Mouse (Mus musculus): ENCODE measurements around the gene Utp18. TPM values are rescaled to one million over a fixed set of nuclear protein-coding genes. Genes with fewer than 3 reads are reported as not detected.
A peak's percentile ranks its signal among the peaks of the same experiment; 100 is the strongest.

The Utp18 gene
- polyA plus RNA-seq, 1 experiment: 13.8 TPM

DNA sequence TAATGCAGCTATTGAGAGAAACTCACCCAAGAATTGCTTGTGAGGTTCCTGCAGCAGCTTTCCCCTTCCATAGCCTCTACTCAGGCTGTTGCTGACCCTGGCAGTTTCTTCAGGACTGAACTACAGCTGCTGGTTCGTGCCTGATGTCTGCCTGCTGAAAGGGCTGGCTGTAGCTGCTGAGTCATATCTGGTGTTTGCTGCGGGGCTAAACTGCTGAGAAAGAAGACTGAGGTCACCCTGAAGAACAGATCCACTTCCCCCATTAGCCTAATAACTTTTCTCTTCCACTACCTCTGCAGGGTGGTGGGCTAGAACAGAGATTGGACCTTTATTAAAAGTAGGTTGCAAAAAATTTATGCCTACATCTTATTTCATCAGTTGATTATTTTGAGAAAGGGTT, 49.8 kb downstream of the Utp18 start:
- Histone ChIP-seq H3K27me3 (replicated peaks) (peaks cover 10% of the 10 kb centered on the region), H3K36me3 (replicated peaks; ENCODE audit: low read length) (no peaks in the 10 kb centered on the region), H3K9me3 (no peaks in the 10 kb centered on the region), H3K4me3 (replicated peaks) (no peak overlapping the region), H3K4me1 (peaks cover 14% of the 10 kb centered on the region)
- no peak for TF ChIP-seq FLI1 (IDR thresholded peaks at IDR 0.05; ENCODE audit: low read length)
- TF ChIP-seq GATA1 (IDR thresholded peaks at IDR 0.05; ENCODE audit: borderline replicate concordance, low read length): no peak

DNA sequence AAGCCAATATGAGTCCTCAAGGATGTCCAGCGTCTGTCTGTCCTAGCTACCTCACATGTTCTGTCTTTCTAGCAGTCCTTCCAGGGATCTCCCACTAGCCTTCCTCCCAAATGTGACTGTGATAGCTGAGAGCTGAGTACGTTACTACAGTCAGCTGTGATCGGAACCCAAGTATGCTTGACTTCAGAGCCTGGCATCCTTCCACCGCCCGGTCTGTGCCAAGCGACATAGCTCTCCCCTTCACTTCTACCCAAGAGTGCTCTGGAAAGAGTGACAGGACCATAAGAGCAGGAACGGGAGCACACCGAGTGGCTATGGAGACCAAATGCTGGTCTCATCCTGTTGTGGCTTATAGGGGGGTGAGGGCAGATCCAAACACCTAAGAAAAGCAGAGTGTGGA, 55.6 kb downstream of the Utp18 start:
- H3K4me3 ChIP-seq (replicated peaks): no peak overlapping the region
- no peaks in the 10 kb centered on the region for H3K36me3 ChIP-seq (replicated peaks; ENCODE audit: low read length)
- TF ChIP-seq FLI1 (IDR thresholded peaks at IDR 0.05; ENCODE audit: low read length): no peak
- TF ChIP-seq GATA1 (IDR thresholded peaks at IDR 0.05; ENCODE audit: borderline replicate concordance, low read length): no peak
- peaks cover 11% of the 10 kb centered on the region for H3K9me3 ChIP-seq
- H3K4me1 ChIP-seq: no peaks in the 10 kb centered on the region
- peaks cover 19% of the 10 kb centered on the region for H3K27me3 ChIP-seq (replicated peaks)

DNA sequence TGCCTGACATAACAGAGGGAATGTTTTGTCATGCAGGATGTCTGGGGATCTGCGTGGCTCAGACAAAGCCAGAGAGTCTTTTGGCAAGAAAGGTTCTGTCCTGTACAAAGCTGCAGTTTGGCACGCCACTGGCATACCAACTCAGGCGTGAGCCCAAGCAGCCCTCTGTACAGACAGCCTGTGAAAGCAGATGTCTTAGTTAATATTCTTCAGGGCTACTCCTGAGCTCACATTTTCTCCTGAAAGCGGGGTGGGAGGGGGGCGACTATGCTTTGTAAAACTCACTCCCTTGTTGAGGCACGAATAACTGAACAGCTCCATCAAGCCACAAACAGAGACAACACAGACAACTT, 56.3 kb downstream of the Utp18 start:
- Histone ChIP-seq H3K27me3 (replicated peaks) (peaks cover 17% of the 10 kb centered on the region), H3K4me3 (replicated peaks) (no peak overlapping the region), H3K36me3 (replicated peaks; ENCODE audit: low read length) (no peaks in the 10 kb centered on the region), H3K9me3 (peaks cover 11% of the 10 kb centered on the region), H3K4me1 (no peaks in the 10 kb centered on the region)
- TF ChIP-seq FLI1 (IDR thresholded peaks at IDR 0.05; ENCODE audit: low read length) (no peak), GATA1 (IDR thresholded peaks at IDR 0.05; ENCODE audit: borderline replicate concordance, low read length) (no peak)

DNA sequence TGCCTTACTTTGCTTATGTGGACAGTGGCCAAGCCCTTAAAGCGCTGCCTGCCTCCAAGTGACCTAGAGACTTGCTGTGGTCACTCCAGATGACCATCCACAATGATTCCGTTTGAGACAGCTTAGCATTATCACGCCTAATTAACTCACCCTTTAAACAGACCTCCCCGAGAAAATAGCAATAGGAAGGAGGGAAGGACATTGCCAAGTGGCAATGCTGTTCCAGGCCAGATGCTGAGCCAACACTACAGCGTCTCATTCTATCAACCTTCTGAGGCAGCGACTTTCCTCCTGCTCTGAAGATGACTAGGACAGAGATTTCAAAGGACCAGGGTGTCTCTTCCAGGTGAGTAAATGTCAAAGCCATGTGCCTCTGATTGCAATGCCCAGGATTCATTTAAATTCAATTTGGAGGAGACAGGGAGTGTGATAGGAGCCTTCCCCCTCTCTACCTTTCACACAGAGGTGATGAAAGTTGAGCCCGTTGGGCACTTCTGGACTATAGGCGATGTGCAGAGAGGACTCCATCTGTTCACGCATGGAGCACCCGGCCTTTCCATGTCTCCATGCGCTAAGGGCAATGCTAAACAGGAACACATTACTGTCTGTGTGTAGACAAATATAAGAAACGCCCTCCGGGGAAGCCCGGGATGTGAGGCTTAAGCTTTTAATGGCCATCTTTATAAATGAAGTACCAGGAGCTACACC, 56.8 kb downstream of the Utp18 start:
- Histone ChIP-seq H3K27me3 (replicated peaks) (peaks cover 13% of the 10 kb centered on the region), H3K9me3 (peaks cover 11% of the 10 kb centered on the region), H3K4me3 (replicated peaks) (no peak overlapping the region), H3K36me3 (replicated peaks; ENCODE audit: low read length) (no peaks in the 10 kb centered on the region), H3K4me1 (no peaks in the 10 kb centered on the region)
- no peak for TF ChIP-seq FLI1 (IDR thresholded peaks at IDR 0.05; ENCODE audit: low read length)
- TF ChIP-seq GATA1 (IDR thresholded peaks at IDR 0.05; ENCODE audit: borderline replicate concordance, low read length): no peak

DNA sequence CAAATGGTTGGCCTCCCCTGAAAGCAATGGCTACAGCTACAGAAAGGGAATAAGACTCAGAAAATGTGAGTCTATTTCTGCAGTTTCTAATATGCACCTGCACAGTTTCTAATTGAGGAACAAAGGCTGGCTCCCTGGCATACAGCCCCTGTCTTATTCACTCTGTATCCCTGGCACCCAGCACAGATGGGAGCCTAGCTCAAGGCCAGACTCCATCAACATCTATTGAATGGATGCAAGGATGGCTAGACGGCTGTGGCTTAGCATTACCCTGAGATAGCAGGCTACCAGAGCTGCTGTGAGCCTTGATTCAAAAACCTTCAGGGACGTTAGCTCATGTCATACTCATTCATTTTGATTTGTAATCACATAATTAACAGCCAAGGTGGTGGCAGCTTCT, 63.3 kb downstream of the Utp18 start:
- H3K27me3 ChIP-seq (replicated peaks): no peaks in the 10 kb centered on the region
- H3K36me3 ChIP-seq (replicated peaks; ENCODE audit: low read length): no peaks in the 10 kb centered on the region
- H3K4me1 ChIP-seq: peaks cover 44% of the 10 kb centered on the region
- H3K4me3 ChIP-seq (replicated peaks): no peak overlapping the region
- peaks cover 4% of the 10 kb centered on the region for H3K9me3 ChIP-seq
- TF ChIP-seq GATA1 (IDR thresholded peaks at IDR 0.05; ENCODE audit: borderline replicate concordance, low read length) (no peak), FLI1 (IDR thresholded peaks at IDR 0.05; ENCODE audit: low read length) (no peak)

DNA sequence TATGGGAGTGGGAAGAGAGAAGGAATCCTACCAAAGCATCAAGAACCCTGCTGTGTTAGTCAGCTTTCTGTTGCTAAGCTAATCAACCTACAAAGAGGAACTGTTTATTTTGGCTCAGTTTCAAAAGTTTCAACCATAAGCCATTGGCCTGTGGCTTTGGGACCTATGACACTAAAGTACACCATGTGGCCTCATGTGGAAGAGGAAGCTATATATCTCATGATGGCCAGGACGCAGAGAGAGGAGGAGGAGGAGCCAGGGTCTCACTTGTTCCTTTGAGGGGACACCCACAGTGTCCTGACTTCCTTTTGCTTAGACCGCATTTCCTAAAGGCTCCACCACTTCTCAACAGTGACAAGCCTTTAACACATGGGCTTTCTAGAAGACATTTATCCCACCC, 64.0 kb downstream of the Utp18 start:
- H3K9me3 ChIP-seq: no peaks in the 10 kb centered on the region
- peaks cover 44% of the 10 kb centered on the region for H3K4me1 ChIP-seq
- no peaks in the 10 kb centered on the region for H3K27me3 ChIP-seq (replicated peaks)
- TF ChIP-seq GATA1 (IDR thresholded peaks at IDR 0.05; ENCODE audit: borderline replicate concordance, low read length) (no peak), FLI1 (IDR thresholded peaks at IDR 0.05; ENCODE audit: low read length) (no peak)
- peak overlapping the region; percentile 70 for H3K4me3 ChIP-seq (replicated peaks)
- no peaks in the 10 kb centered on the region for H3K36me3 ChIP-seq (replicated peaks; ENCODE audit: low read length)

DNA sequence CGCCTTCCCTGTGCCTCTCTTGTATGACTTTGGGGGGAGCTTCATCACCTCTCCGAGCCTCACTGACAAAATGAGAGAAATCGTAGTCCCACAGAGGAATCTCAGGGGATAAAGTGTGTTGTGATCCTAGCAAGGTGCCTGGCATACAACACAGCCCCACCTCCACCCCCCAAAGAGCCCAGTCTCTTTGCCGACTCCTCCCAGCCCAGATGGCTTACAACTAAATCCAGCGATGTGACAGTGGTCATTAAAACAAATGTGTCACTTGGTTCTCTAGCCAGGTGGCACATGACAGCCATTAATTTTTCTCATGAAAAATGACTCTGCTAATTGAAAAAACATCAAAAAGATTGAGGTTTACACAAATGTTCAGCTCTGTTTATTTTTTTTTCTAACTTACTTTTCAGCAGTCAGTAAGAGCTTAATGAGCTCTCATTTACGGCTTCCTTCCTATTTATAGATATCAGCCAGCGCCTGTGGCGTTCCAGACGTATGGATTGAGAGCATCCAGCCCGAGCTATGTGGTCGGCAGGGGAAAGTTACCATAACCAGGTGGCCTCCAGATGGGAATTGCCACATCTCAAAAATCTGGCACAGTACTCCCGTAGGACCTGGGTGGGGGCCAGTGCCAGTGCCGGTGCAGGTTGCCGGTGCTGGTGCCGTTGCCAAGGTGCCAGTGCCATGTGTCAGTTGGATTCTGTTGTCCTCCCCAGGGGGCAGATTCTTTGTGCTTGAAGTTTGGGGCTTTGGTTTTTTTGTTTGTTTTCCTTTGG, 67.4 kb downstream of the Utp18 start:
- H3K4me1 ChIP-seq: peaks cover 52% of the 10 kb centered on the region
- peaks cover 7% of the 10 kb centered on the region for H3K27me3 ChIP-seq (replicated peaks)
- TF ChIP-seq GATA1 (IDR thresholded peaks at IDR 0.05; ENCODE audit: borderline replicate concordance, low read length) (no peak), FLI1 (IDR thresholded peaks at IDR 0.05; ENCODE audit: low read length) (no peak)
- H3K9me3 ChIP-seq: no peaks in the 10 kb centered on the region
- H3K4me3 ChIP-seq (replicated peaks): no peak overlapping the region
- no peaks in the 10 kb centered on the region for H3K36me3 ChIP-seq (replicated peaks; ENCODE audit: low read length)

DNA sequence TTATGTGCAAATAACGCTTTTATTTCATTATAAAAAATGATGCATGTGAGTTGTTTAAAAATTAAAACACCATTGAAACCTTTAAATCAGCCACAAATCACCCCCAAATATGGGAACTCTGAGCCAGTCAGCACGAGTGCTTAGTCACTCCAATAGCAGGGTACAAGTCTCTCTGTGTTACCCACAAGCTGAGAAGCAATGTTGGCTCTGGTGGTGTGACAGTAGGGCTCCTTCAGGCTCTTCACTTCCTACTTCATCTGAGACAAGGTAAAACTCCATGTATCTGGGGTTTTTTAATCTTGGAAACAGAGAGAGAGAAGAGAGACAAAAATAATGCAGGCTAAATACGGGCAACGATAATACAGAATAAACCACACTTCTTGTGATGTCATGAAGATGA, 72.6 kb downstream of the Utp18 start:
- Histone ChIP-seq H3K27me3 (replicated peaks) (peaks cover 7% of the 10 kb centered on the region), H3K36me3 (replicated peaks; ENCODE audit: low read length) (no peaks in the 10 kb centered on the region), H3K4me3 (replicated peaks) (no peak overlapping the region), H3K9me3 (no peaks in the 10 kb centered on the region), H3K4me1 (peaks cover 17% of the 10 kb centered on the region)
- TF ChIP-seq GATA1 (IDR thresholded peaks at IDR 0.05; ENCODE audit: borderline replicate concordance, low read length) (no peak), FLI1 (IDR thresholded peaks at IDR 0.05; ENCODE audit: low read length) (no peak)

DNA sequence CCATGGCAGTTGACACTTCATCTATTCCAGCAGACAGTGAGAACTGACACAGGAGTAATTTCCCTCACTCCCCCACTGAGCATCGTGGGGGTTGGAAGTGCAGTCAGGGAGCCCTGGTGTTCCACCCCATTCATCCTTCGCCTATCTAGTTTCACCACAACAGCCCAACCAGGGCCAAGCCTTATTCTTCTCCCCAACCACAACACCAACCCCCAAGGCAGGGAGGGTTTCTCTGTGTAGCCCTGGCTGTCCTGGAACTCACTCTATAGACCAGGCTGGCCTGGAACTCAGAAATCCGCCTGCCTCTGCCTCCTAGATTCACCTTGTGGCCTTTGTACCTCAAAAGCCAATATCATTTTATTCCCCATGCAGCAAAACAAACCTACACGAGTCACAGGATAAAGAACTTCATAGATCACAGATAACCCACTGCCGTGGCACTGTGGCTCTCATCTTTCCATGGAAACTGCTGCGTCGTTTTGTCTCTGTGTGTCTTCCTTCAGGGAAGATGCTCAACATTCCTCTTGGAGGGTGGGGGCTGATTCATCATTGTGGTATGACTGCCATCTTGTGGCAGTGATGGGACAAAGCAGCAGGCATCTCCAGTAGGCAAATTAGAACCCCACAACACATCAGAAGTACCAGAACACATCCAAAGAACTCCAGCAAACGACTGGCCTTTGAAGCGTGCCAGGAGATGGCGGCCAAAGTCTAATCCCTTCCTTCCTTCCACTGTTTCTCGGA, 73.3 kb downstream of the Utp18 start:
- no peak for TF ChIP-seq GATA1 (IDR thresholded peaks at IDR 0.05; ENCODE audit: borderline replicate concordance, low read length)
- TF ChIP-seq FLI1 (IDR thresholded peaks at IDR 0.05; ENCODE audit: low read length): no peak
- Histone ChIP-seq H3K9me3 (no peaks in the 10 kb centered on the region), H3K4me1 (peaks cover 17% of the 10 kb centered on the region), H3K4me3 (replicated peaks) (no peak overlapping the region), H3K27me3 (replicated peaks) (peaks cover 7% of the 10 kb centered on the region), H3K36me3 (replicated peaks; ENCODE audit: low read length) (no peaks in the 10 kb centered on the region)

Other genes with a start within 250 kb of the Utp18 start
- gene Mbtd1, start 86 bp upstream of the Utp18 start, polyA plus RNA-seq (2012; ENCODE audit: insufficient read depth, low replicate concordance): 2.0 TPM in 1 of 2 replicates, not detected in the other
- 60.3 and 115 TPM in 2 replicates for gene Nme2, start 70.5 kb upstream of the Utp18 start, polyA plus RNA-seq (2012; ENCODE audit: insufficient read depth, low replicate concordance)
- 38.9 and 400 TPM in 2 replicates for gene Gm20390, start 82.5 kb upstream of the Utp18 start, polyA plus RNA-seq (2012; ENCODE audit: insufficient read depth, low replicate concordance)
- 9.5 and 87.1 TPM in 2 replicates for gene Nme1, start 82.8 kb upstream of the Utp18 start, polyA plus RNA-seq (2012; ENCODE audit: insufficient read depth, low replicate concordance)
- 2.9 and 4.5 TPM in 2 replicates for gene Spag9, start 110.3 kb upstream of the Utp18 start, polyA plus RNA-seq (2012; ENCODE audit: insufficient read depth, low replicate concordance)